Mouse (Mus musculus): Measurements from ENCODE around the gene AU022252. TPM values are rescaled to one million over a fixed set of nuclear protein-coding genes. Genes with fewer than 3 reads are reported as not detected.
A peak's percentile ranks its signal among the peaks of the same experiment; 100 is the strongest.
"Not testable (repeated sequence)": the region's sequence is repeated elsewhere in the genome, so short reads cannot be mapped to it uniquely, and the experiment has no call there.

Gene AU022252
- polyA plus RNA-seq (2016; fragmentation: Nextera tagmentation; extraction: Ambion mirVana), result 39.8 and 40.9 TPM in 2 replicates

GRCm38 (mm10) chr4:119232410-119233255, at the start of gene AU022252, which contains the start of gene P3h1:
Gene AU022252, minus strand, starts transcription at chr4:119232712.
Gene P3h1, plus strand, starts transcription at chr4:119232915.
- Histone ChIP-seq H3K27ac (no peak within 1 kb of the TSS; the same call in 1 of the 2 replicates), H3K27me3 (replicated peaks) (no peaks in the 10 kb centered on the region), H3K36me3 (peaks cover 18% of the 10 kb centered on the region), H3K9me3 (no peaks in the 10 kb centered on the region), H3K9ac (peak within 1 kb of the TSS; percentile 76), H3K4me3 (peak within 1 kb of the TSS; percentile 89), H3K4me2 (replicated peaks) (peak within 1 kb of the TSS; percentile 92), H3K4me1 (peaks cover 6% of the 10 kb centered on the region; the same call in 1 of the 2 replicates)
- WGBS, result under 1% methylated on average over 69 of the region's 71 CpGs
- peak; percentile 97 for ATAC-seq (ENCODE audit: low FRiP score, low read depth)

- H3K9me3 ChIP-seq; ATAC-seq (ENCODE audit: low FRiP score, low read depth); H3K4me2 ChIP-seq (replicated peaks); H3K27ac ChIP-seq; H3K4me1 ChIP-seq; H3K27me3 ChIP-seq (replicated peaks); H3K4me3 ChIP-seq; H3K9ac ChIP-seq: not testable (repeated sequence)
- peaks cover 89% of the 10 kb centered on the region for H3K36me3 ChIP-seq
- 91% methylated on average over 15 of the region's 15 CpGs for WGBS
These were observed 46.3 kb upstream of the AU022252 start for GRCm38 (mm10) chr4:119278784-119279183.

- H3K4me3 ChIP-seq, result no peak overlapping the region
- H3K36me3 ChIP-seq, result peaks cover 86% of the 10 kb centered on the region
- H3K27ac ChIP-seq, result no peak overlapping the region
- no peak overlapping the region for H3K4me2 ChIP-seq (replicated peaks)
- H3K4me1 ChIP-seq, result no peaks in the 10 kb centered on the region
- 82% methylated on average over 2 of the region's 2 CpGs for WGBS
- no peaks in the 10 kb centered on the region for H3K9me3 ChIP-seq
- H3K9ac ChIP-seq, result no peak overlapping the region
- H3K27me3 ChIP-seq (replicated peaks), result no peaks in the 10 kb centered on the region
- ATAC-seq (ENCODE audit: low FRiP score, low read depth), result no peak
These were observed 43.2 kb upstream of the AU022252 start for GRCm38 (mm10) chr4:119275726-119276125.

GRCm38 (mm10) chr4:119275226-119275625, 42.7 kb upstream of the AU022252 start:
- Histone ChIP-seq H3K9me3 (no peaks in the 10 kb centered on the region), H3K4me2 (replicated peaks) (no peak overlapping the region), H3K4me3 (no peak overlapping the region), H3K36me3 (peaks cover 88% of the 10 kb centered on the region), H3K4me1 (no peaks in the 10 kb centered on the region), H3K27ac (no peak overlapping the region), H3K27me3 (replicated peaks) (no peaks in the 10 kb centered on the region), H3K9ac (no peak overlapping the region)
- 87% methylated on average over 2 of the region's 2 CpGs for WGBS
- ATAC-seq (ENCODE audit: low FRiP score, low read depth), result no peak

DNA sequence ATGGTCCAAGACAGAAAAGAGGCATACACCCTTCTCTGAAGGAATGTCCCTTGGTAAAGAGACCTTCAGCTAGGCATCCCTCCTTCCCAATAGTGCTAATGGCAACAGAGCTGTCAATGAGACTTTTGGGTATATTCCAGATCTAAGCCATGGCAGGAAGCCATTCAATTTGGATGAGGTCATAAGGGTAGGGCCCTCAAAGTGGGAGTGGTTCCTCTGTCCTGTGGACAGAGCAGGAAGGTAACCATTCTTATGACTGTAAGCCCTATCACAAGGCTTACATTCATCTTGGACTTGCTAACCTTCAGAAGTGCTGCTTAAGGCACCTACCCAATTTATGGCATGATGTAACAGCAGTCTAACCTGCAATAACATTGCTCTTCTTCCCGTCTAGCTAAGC, 42.1 kb upstream of the AU022252 start:
- H3K9me3 ChIP-seq, result no peaks in the 10 kb centered on the region
- peaks cover 88% of the 10 kb centered on the region for H3K36me3 ChIP-seq
- H3K4me2 ChIP-seq (replicated peaks), result no peak overlapping the region
- H3K9ac ChIP-seq, result no peak overlapping the region
- no peak for ATAC-seq (ENCODE audit: low FRiP score, low read depth)
- no peak overlapping the region for H3K27ac ChIP-seq
- no peaks in the 10 kb centered on the region for H3K27me3 ChIP-seq (replicated peaks)
- H3K4me1 ChIP-seq, result no peaks in the 10 kb centered on the region
- H3K4me3 ChIP-seq, result no peak overlapping the region
- WGBS, result 88% methylated on average over 1 of the region's 1 CpGs

- Histone ChIP-seq H3K4me1 (no peaks in the 10 kb centered on the region), H3K4me3 (no peak overlapping the region), H3K9ac (no peak overlapping the region), H3K27ac (no peak overlapping the region), H3K36me3 (peaks cover 28% of the 10 kb centered on the region), H3K4me2 (replicated peaks) (no peak overlapping the region), H3K27me3 (replicated peaks) (no peaks in the 10 kb centered on the region), H3K9me3 (no peaks in the 10 kb centered on the region)
- ATAC-seq (ENCODE audit: low FRiP score, low read depth), result no peak
- 80% methylated on average over 13 of the region's 13 CpGs for WGBS
These were observed 34.1 kb upstream of the AU022252 start for GRCm38 (mm10) chr4:119266606-119267005.

DNA sequence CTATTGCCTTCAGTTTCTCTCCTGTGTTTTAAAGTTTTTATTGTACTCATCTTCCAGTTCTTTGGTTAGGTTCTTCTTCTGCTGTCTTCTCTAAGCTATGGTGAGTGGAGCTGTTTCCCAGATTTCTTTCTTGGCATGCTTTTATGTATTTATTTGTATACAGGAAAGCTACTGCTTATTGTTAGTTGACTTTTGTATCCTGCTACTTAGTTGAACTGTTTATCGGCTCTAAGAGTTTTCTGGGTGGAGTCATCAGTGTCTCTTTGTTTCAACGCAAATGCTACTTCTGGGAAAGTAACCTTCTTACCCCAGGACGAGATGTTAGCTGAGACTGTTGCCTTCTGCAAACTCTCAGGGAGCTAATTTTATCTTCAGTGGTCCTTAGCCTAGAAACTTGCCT, 30.9 kb upstream of the AU022252 start:
- ATAC-seq (ENCODE audit: low FRiP score, low read depth), result no peak
- Histone ChIP-seq H3K4me3 (no peak overlapping the region), H3K4me1 (no peaks in the 10 kb centered on the region), H3K4me2 (replicated peaks) (no peak overlapping the region), H3K27ac (no peak overlapping the region), H3K9ac (no peak overlapping the region), H3K36me3 (peaks cover 6% of the 10 kb centered on the region), H3K9me3 (no peaks in the 10 kb centered on the region), H3K27me3 (replicated peaks) (no peaks in the 10 kb centered on the region)
- 73% methylated on average over 3 of the region's 3 CpGs for WGBS

DNA sequence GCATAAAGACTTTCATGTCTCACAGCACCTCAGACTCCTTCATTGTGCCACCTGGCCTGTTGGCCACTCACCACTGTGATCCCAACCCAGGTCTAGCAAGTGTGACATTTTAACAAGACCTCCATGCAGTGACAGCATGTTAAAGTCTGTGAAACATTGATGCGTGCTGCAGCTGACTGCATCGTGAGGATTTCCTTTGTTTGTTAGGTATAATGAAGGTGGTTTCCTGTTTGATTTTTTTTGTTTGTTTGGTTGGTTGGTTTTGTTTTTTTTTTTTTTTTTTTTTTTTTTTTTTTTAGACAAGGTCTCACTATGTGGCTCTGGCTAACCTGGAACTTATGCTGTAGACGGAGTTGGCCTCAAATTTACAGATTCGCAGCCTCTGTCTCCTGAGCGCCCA, 30.0 kb upstream of the AU022252 start:
- Histone ChIP-seq H3K4me3 (no peak overlapping the region), H3K9ac (no peak overlapping the region), H3K27me3 (replicated peaks) (no peaks in the 10 kb centered on the region), H3K4me1 (no peaks in the 10 kb centered on the region), H3K36me3 (no peaks in the 10 kb centered on the region), H3K27ac (no peak overlapping the region), H3K9me3 (no peaks in the 10 kb centered on the region), H3K4me2 (replicated peaks) (no peak overlapping the region)
- WGBS, result 92% methylated on average over 5 of the region's 5 CpGs
- no peak for ATAC-seq (ENCODE audit: low FRiP score, low read depth)

GRCm38 (mm10) chr4:119261087-119261713, 28.7 kb upstream of the AU022252 start:
- H3K9ac ChIP-seq, result no peak overlapping the region
- no peak overlapping the region for H3K4me2 ChIP-seq (replicated peaks)
- no peaks in the 10 kb centered on the region for H3K4me1 ChIP-seq
- no peak overlapping the region for H3K4me3 ChIP-seq
- H3K27ac ChIP-seq, result no peak overlapping the region
- H3K27me3 ChIP-seq (replicated peaks), result no peaks in the 10 kb centered on the region
- H3K9me3 ChIP-seq, result no peaks in the 10 kb centered on the region
- 66% methylated on average over 7 of the region's 7 CpGs for WGBS
- ATAC-seq (ENCODE audit: low FRiP score, low read depth), result no peak
- no peaks in the 10 kb centered on the region for H3K36me3 ChIP-seq

- 83% methylated on average over 15 of the region's 15 CpGs for WGBS
- H3K4me2 ChIP-seq (replicated peaks), result no peak overlapping the region
- no peak for ATAC-seq (ENCODE audit: low FRiP score, low read depth)
- H3K9ac ChIP-seq, result no peak overlapping the region
- no peaks in the 10 kb centered on the region for H3K36me3 ChIP-seq
- no peaks in the 10 kb centered on the region for H3K9me3 ChIP-seq
- no peaks in the 10 kb centered on the region for H3K4me1 ChIP-seq
- H3K27ac ChIP-seq, result no peak overlapping the region
- H3K27me3 ChIP-seq (replicated peaks), result no peaks in the 10 kb centered on the region
- H3K4me3 ChIP-seq, result no peak overlapping the region
These were observed 27.1 kb upstream of the AU022252 start for GRCm38 (mm10) chr4:119259344-119260254.

DNA sequence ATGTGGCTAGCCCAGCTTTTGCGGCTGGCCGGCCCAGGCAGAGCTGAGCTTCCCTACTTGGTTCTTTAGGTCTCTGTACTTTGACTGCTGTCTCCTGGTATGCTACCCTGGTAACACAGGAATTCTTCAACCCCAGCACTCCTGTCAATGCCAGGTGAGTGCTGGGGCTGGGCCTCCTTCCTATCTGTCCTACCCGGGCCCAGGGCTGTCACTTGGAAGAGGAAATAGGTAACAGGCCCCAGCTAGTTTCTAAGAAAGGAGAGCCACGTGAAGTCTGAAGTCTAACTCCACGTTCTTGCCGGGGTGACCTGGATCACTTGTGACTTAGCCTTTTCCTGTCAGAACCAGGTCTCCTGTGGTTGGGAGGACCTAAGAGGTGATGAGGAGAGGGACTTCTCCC, 24.6 kb upstream of the AU022252 start:
- H3K9me3 ChIP-seq, result no peaks in the 10 kb centered on the region
- no peaks in the 10 kb centered on the region for H3K36me3 ChIP-seq
- ATAC-seq (ENCODE audit: low FRiP score, low read depth), result no peak
- no peak overlapping the region for H3K4me2 ChIP-seq (replicated peaks)
- 90% methylated on average over 6 of the region's 6 CpGs for WGBS
- H3K27me3 ChIP-seq (replicated peaks), result no peaks in the 10 kb centered on the region
- no peak overlapping the region for H3K9ac ChIP-seq
- no peak overlapping the region for H3K4me3 ChIP-seq
- no peak overlapping the region for H3K27ac ChIP-seq
- peaks cover 10% of the 10 kb centered on the region; the same call in 1 of the 2 replicates for H3K4me1 ChIP-seq

DNA sequence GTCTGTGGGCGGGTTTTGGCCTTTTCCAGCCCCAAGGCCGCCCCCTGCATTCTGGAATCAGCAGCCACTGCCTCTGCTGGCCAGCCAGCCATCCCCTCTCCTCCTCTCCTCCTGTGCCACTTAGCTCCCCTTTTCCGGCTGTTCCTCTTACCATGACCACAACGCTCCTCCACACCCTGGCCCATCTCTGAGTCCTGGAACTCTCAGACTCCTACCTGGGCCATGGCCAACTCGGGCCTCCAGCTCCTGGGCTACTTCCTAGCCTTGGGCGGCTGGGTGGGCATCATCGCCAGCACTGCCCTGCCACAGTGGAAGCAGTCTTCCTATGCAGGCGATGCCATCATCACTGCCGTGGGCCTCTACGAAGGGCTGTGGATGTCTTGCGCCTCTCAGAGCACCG, 22.8 kb upstream of the AU022252 start, which contains the start of gene Cldn19:
TSS of gene Cldn19 (plus strand) at position 64 of the 400 bp plus-strand sequence.
- peaks cover 10% of the 10 kb centered on the region; the same call in 1 of the 2 replicates for H3K4me1 ChIP-seq
- no peaks in the 10 kb centered on the region for H3K9me3 ChIP-seq
- 76% methylated on average over 12 of the region's 12 CpGs for WGBS
- no peak for ATAC-seq (ENCODE audit: low FRiP score, low read depth)
- no peak within 1 kb of the TSS for H3K27ac ChIP-seq
- no peaks in the 10 kb centered on the region for H3K27me3 ChIP-seq (replicated peaks)
- H3K36me3 ChIP-seq, result no peaks in the 10 kb centered on the region
- no peak within 1 kb of the TSS for H3K4me3 ChIP-seq
- no peak within 1 kb of the TSS for H3K4me2 ChIP-seq (replicated peaks)
- 0 out of 2 replicates have a peak within 1 kb of the TSS, but pooled peaks have one; percentile 22 for H3K9ac ChIP-seq

Data from neural tube, embryonic 12.5 days (tissue).